Mouse (Mus musculus): ENCODE data around the gene Tmem107. TPM values are rescaled to one million over a fixed set of nuclear protein-coding genes. Genes with fewer than 3 reads are reported as not detected.

The Tmem107 gene
- total and polyA plus RNA-seq, 2 experiments from 2014 or later: 28.6 to 135 TPM

DNA sequence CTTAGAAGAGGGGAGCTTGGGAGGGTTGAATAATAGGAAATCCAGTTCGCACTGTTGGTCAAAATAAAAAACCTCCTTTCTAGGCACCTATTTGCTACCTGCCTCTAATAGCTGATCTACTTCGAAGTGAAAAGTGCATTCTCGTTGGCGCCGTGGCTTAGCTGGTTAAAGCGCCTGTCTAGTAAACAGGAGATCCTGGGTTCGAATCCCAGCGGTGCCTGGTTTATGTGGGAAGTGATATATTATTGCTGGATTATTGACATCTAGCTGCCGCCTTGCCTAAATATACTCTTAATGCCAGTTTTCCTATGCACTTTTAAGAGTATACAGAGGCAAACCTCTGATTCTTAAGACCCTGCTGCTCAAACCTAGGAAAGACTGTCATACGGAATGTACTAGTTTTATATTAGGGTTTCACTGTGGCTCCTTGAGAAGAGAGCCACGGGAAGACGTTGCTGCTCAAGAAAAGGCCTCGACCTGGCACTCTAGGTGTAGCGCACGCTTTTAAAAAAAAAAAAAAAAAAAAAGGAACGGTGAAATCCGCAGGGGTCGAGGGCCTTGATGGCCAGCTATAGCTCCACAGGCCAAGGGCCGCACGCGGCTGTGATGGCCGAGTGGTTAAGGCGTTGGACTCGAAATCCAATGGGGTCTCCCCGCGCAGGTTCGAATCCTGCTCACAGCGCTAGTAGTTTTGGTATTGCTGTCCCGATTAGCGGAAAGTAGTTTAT, 39.9 kb downstream of the Tmem107 start:
- ATAC-seq (peak; percentile 76; the same call in 1 of the 2 replicates), DNase-seq (ENCODE audit: low spot score) (peak; percentile 92)
- Histone ChIP-seq H3K36me3 (ENCODE audit: insufficient read depth, low read length) (peaks cover 40% of the 10 kb centered on the region), H3K9me3 (ENCODE audit: low read length) (no peaks in the 10 kb centered on the region), H3K4me1 (ENCODE audit: insufficient read depth, low read length) (no peaks in the 10 kb centered on the region), H3K27me3 (ENCODE audit: insufficient read depth, low read length) (no peaks in the 10 kb centered on the region), H3K9ac (replicated peaks; ENCODE audit: low read length) (peak overlapping the region; percentile 31; the same call in 1 of the 2 replicates), H3K4me2 (ENCODE audit: low read depth, low read length) (peak overlapping the region; percentile 63), H3K27ac (peak overlapping the region; percentile 48; the same call in 1 of the 2 replicates), H3K4me3 (ENCODE audit: low read length) (peak overlapping the region; percentile 37)
- TF ChIP-seq CTCF (IDR thresholded peaks at IDR 0.05; ENCODE audit: low read depth): no peak
- WGBS: 1% methylated on average over 30 of the region's 30 CpGs

DNA sequence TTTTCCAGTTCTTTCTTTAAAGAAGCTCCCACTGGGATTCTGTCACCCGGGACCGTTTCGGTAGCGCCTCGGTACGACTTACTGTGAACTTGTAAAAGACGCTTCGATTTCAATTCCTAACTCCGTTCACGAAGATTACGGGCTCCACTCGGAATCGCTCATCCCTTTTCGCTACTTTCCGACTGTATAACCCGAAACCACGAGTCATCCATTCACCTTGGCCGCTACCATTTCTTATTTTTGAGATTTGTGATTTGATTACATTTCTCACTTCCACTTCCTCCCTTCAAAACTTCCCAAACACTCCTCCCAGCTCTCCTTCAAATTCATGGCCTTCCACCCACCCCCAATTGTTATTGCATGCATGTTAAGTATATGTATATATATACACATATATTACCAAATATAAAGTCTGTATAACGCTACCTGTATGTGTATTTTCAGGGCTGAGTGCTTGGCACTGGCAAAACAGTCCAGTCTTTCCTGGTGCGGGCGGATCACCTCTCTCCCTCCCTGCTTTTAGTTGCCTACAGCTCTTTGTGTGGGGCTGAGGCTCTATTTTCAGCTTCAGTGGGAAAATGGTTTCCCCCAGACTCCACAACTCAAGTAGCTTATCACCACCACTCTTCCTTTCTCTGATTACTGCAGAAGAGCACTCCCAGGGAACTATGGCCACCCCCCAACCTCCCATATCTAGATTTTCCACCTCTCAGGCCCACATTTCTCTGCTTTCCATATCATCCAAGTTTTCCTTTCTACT, 40.6 kb downstream of the Tmem107 start:
- Histone ChIP-seq H3K36me3 (ENCODE audit: insufficient read depth, low read length) (peaks cover 33% of the 10 kb centered on the region), H3K27me3 (ENCODE audit: insufficient read depth, low read length) (no peaks in the 10 kb centered on the region), H3K9me3 (ENCODE audit: low read length) (no peaks in the 10 kb centered on the region), H3K4me3 (ENCODE audit: low read length) (peak overlapping the region; percentile 37), H3K4me2 (ENCODE audit: low read depth, low read length) (peak overlapping the region; percentile 63), H3K9ac (replicated peaks; ENCODE audit: low read length) (no peak overlapping the region; the same call in 1 of the 2 replicates), H3K27ac (0 out of 2 replicates have a peak overlapping the region, but pooled peaks have one; percentile 48), H3K4me1 (ENCODE audit: insufficient read depth, low read length) (no peaks in the 10 kb centered on the region)
- peak; percentile 10; the same call in 1 of the 2 replicates for ATAC-seq
- no peak for TF ChIP-seq CTCF (IDR thresholded peaks at IDR 0.05; ENCODE audit: low read depth)
- 5% methylated on average over 21 of the region's 21 CpGs for WGBS
- DNase-seq (ENCODE audit: low spot score): no peak

DNA sequence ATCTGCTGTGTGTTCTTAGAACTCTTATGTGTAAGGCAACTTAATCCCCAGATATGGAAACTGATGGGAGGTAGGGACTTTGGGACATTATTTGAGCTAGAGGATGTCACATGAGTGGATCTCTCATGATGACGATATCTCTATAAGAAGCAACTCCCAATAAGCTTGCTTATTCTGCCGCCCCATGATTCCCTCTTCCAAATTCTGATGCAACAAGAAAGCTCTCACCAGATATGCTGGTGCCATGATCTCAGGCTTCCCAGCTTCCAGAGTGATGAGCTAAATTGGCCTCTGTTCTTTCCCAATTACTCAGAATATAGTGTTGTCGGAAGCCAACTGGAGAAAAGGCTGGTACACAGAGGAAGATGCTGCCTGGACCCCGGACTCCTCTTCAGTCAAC, 41.3 kb downstream of the Tmem107 start:
- Histone ChIP-seq H3K9me3 (ENCODE audit: low read length) (no peaks in the 10 kb centered on the region), H3K27ac (no peak overlapping the region), H3K4me3 (ENCODE audit: low read length) (no peak overlapping the region), H3K4me2 (ENCODE audit: low read depth, low read length) (peak overlapping the region; percentile 10; the same call in 1 of the 2 replicates), H3K9ac (replicated peaks; ENCODE audit: low read length) (no peak overlapping the region), H3K4me1 (ENCODE audit: insufficient read depth, low read length) (no peaks in the 10 kb centered on the region), H3K36me3 (ENCODE audit: insufficient read depth, low read length) (peaks cover 27% of the 10 kb centered on the region), H3K27me3 (ENCODE audit: insufficient read depth, low read length) (no peaks in the 10 kb centered on the region)
- no peak for TF ChIP-seq CTCF (IDR thresholded peaks at IDR 0.05; ENCODE audit: low read depth)
- DNase-seq (ENCODE audit: low spot score) (peak; percentile 24), ATAC-seq (no peak)
- WGBS: 62% methylated on average over 4 of the region's 4 CpGs

DNA sequence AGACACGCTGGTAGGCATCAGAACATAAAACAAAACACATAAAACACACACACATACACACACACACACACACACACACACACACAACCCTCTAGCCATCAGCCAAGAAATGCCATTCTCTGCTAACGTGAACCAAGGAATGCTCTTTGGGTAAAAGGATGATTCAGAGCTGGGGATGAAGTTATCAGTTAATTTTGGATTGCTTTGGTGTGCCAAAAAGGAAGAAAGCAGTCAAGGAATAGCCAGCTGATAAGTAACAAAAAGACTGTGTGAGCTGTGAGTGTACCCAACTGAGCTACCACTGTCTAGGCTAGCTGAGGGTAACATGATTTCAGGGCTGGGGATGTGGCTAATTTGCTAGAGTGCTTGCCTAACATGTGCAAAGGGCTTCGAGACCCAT, 43.4 kb downstream of the Tmem107 start:
- no peaks in the 10 kb centered on the region for H3K27me3 ChIP-seq (ENCODE audit: insufficient read depth, low read length)
- H3K9ac ChIP-seq (replicated peaks; ENCODE audit: low read length): no peak overlapping the region
- DNase-seq (ENCODE audit: low spot score): no peak
- H3K36me3 ChIP-seq (ENCODE audit: insufficient read depth, low read length): peaks cover 6% of the 10 kb centered on the region; the same call in 1 of the 2 replicates
- H3K9me3 ChIP-seq (ENCODE audit: low read length): no peaks in the 10 kb centered on the region
- no peak overlapping the region for H3K27ac ChIP-seq
- H3K4me2 ChIP-seq (ENCODE audit: low read depth, low read length): no peak overlapping the region
- TF ChIP-seq CTCF (IDR thresholded peaks at IDR 0.05; ENCODE audit: low read depth): no peak
- no peak overlapping the region for H3K4me3 ChIP-seq (ENCODE audit: low read length)
- WGBS: 70% methylated on average over 3 of the region's 3 CpGs
- H3K4me1 ChIP-seq (ENCODE audit: insufficient read depth, low read length): no peaks in the 10 kb centered on the region
- ATAC-seq: no peak

DNA sequence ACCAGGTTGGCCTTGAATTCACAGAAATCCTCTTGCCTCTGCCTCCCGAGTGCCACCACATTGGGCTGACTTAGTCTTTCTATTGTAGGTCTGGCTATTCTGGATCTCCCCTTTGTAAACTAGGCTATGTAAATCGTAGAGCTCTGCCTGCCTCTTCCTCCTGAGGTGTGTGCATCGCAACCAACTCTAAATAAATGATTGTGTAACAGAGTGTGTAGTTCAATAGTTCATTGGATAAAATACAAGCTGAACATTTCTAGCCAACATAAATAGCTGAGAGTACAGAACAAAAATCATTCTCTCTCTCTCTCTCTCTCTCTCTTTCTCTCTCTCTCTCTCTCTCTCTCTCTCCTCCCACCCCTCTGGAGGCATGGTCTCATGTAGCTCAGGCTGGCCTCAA, 44.0 kb downstream of the Tmem107 start:
- TF ChIP-seq CTCF (IDR thresholded peaks at IDR 0.05; ENCODE audit: low read depth): no peak
- Histone ChIP-seq H3K27ac (no peak overlapping the region), H3K9ac (replicated peaks; ENCODE audit: low read length) (no peak overlapping the region), H3K27me3 (ENCODE audit: insufficient read depth, low read length) (no peaks in the 10 kb centered on the region), H3K4me1 (ENCODE audit: insufficient read depth, low read length) (no peaks in the 10 kb centered on the region), H3K4me3 (ENCODE audit: low read length) (no peak overlapping the region), H3K4me2 (ENCODE audit: low read depth, low read length) (no peak overlapping the region), H3K36me3 (ENCODE audit: insufficient read depth, low read length) (0 out of 2 replicates have a peak, but pooled peaks cover under 1% of the 10 kb centered on the region), H3K9me3 (ENCODE audit: low read length) (no peaks in the 10 kb centered on the region)
- DNase-seq (ENCODE audit: low spot score) (no peak), ATAC-seq (no peak)
- whole genome bisulfite sequencing: 80% methylated on average over 3 of the region's 3 CpGs

DNA sequence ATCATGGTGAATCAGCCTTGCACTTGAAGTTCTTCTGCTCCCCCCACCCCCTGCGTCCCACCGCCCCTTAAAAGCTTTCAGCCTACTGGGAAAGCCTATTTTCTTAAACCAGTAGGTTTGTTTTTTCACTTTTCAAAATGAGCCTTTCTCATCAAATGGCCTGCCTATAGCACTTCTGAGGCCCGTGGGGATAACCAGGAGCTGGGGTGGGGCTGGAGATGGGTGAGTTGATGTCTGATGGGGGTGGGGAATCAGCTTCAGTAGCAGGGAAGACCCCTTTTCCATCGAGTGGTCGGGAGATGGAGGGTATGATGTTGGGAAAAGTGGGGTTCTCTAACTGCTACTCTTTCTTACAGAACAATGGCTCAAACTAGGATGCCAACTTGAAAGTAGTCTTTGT, 46.2 kb downstream of the Tmem107 start:
- TF ChIP-seq CTCF (IDR thresholded peaks at IDR 0.05; ENCODE audit: low read depth): no peak
- 0 out of 2 replicates have a peak overlapping the region, but pooled peaks have one; percentile 83 for H3K4me3 ChIP-seq (ENCODE audit: low read length)
- WGBS: 58% methylated on average over 5 of the region's 5 CpGs

More for the DNA sequence above, 46.2 kb downstream of the Tmem107 start:
- no peak overlapping the region for H3K9ac ChIP-seq (replicated peaks; ENCODE audit: low read length)
- peaks cover 15% of the 10 kb centered on the region for H3K4me1 ChIP-seq (ENCODE audit: insufficient read depth, low read length)
- ATAC-seq: no peak
- H3K9me3 ChIP-seq (ENCODE audit: low read length): no peaks in the 10 kb centered on the region
- no peak for DNase-seq (ENCODE audit: low spot score)
- no peaks in the 10 kb centered on the region for H3K27me3 ChIP-seq (ENCODE audit: insufficient read depth, low read length)
- 0 out of 2 replicates have a peak overlapping the region, but pooled peaks have one; percentile 78 for H3K27ac ChIP-seq
- H3K36me3 ChIP-seq (ENCODE audit: insufficient read depth, low read length): no peaks in the 10 kb centered on the region
- peak overlapping the region; percentile 97 for H3K4me2 ChIP-seq (ENCODE audit: low read depth, low read length)
